Mouse (Mus musculus) midbrain, embryonic 12.5 days (tissue): ENCODE results near the gene Vmn2r31. TPM values are rescaled to one million over a fixed set of nuclear protein-coding genes. Genes with fewer than 3 reads are reported as not detected.
"Not testable (repeated sequence)": the region's sequence is repeated elsewhere in the genome, so short reads cannot be mapped to it uniquely, and the experiment has no call there.

Experiments used
- ATAC-seq: fragments of 200-750 bp; cut with Nextera tagmentation; 2 replicates; pipeline ENCODE4 v1.8.0; 2017; ENCODE audit warnings: low read depth, moderate TSS enrichment, moderate library complexity; ENCODE audit not compliant: low FRiP score
- H3K27ac ChIP-seq: fragments of 300-500 bp; sonication (generic); replicated peaks from 2 replicates; pipeline ENCODE4 v1.5.1; 2016; ENCODE audit warnings: mild to moderate bottlenecking
- H3K27me3 ChIP-seq: fragments of 300-500 bp; sonication (generic); 2 replicates; pipeline ENCODE4 v1.6.1; 2016; ENCODE audit warnings: mild to moderate bottlenecking
- H3K36me3 ChIP-seq: fragments of 300-500 bp; sonication (generic); 2 replicates; pipeline ENCODE4 v1.6.1; 2016
- H3K4me1 ChIP-seq: fragments of 300-500 bp; sonication (generic); 2 replicates; pipeline ENCODE4 v1.6.1; 2016
- H3K4me2 ChIP-seq: fragments of 300-500 bp; sonication (generic); replicated peaks from 2 replicates; pipeline ENCODE4 v1.6.1; 2016; ENCODE audit warnings: mild to moderate bottlenecking, moderate library complexity
- H3K4me3 ChIP-seq: fragments of 300-500 bp; sonication (generic); 2 replicates; pipeline ENCODE4 v1.5.1; 2016; ENCODE audit warnings: mild to moderate bottlenecking
- H3K9ac ChIP-seq: fragments of 300-500 bp; sonication (generic); replicated peaks from 2 replicates; pipeline ENCODE4 v1.6.1; 2016; ENCODE audit warnings: mild to moderate bottlenecking, moderate library complexity
- H3K9me3 ChIP-seq: fragments of 300-500 bp; sonication (generic); 2 replicates; pipeline ENCODE4 v1.6.1; 2016; ENCODE audit warnings: mild to moderate bottlenecking
- WGBS: fragments of 180-500 bp; shearing (Covaris S2); methylation state at CpG from one replicate; pipeline ENCODE4 v1.1.7; 2016; 5-methylcytosine and 5-hydroxymethylcytosine counted together
- polyA plus RNA-seq: library from polyadenylated mRNA; unstranded; fragments of >200 nt; fragmentation: Nextera tagmentation; extraction: Ambion mirVana; gene quantifications from 2 replicates; pipeline ENCODE4 v1.2.1, GENCODE M21; 2016

Vmn2r31 gene
- not detected in 2 replicates for polyA plus RNA-seq

- not testable (repeated sequence) for H3K27me3 ChIP-seq, H3K4me1 ChIP-seq, H3K4me2 ChIP-seq, H3K9ac ChIP-seq, H3K4me3 ChIP-seq, H3K36me3 ChIP-seq, H3K9me3 ChIP-seq, ATAC-seq, H3K27ac ChIP-seq
Measured at GRCm38 (mm10) chr7:7399603-7400002, at the start of gene Vmn2r31. Vmn2r31 (minus strand) TSS chr7:7399703.

DNA sequence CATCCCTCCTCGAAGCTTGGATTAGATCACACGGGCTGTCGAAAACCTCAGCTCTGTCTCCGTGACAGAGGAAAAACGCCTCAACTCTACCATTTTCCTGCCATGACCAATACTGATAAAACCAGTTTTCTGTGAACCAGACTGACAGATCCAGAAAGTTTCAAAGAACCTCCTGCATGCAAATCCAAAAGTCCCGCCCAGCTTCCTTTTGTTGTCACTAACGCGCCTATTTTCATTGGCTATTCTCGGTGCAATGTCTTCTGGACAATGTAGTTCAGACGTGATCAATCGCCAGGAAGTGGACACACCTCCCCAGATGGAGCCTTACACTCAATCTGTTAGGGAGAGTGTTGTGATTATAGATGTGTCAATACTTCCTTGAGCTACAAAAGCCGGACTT lies 25.1 kb downstream of the Vmn2r31 start, which contains the start of gene Gm45783:
Gene Gm45783 (minus strand): TSS at position 143 of the 400 bp plus-strand sequence.
- H3K4me3 ChIP-seq, H3K27ac ChIP-seq, H3K4me1 ChIP-seq, H3K4me2 ChIP-seq, H3K36me3 ChIP-seq, H3K9me3 ChIP-seq, H3K9ac ChIP-seq, ATAC-seq, H3K27me3 ChIP-seq: not testable (repeated sequence)
- WGBS = 46% methylated on average over 12 of the region's 12 CpGs

DNA sequence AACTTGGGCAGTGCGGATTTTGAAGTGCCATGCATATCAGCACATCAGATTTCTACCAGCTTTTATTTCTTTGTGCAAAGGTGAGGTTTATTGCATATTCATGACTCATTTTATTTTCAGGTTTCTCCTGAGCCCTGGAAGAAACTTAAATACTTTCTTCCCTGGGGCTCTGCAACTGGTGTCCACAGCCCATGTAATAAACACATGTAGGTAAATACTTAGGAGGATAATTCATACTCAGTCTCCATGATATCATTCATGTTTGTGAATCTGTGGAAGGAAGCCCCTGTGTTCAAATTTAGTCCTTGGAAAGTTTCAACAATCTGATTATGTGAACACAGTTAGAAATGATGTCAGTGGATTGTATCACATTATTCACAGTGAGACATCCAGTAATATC lies 62.0 kb downstream of the Vmn2r31 start, which contains the start of gene Vmn2r30:
Gene Vmn2r30 (minus strand): TSS at position 101 of the 400 bp plus-strand sequence.
- H3K9me3 ChIP-seq, ATAC-seq, H3K36me3 ChIP-seq, H3K9ac ChIP-seq, H3K4me1 ChIP-seq, H3K27ac ChIP-seq, H3K27me3 ChIP-seq, H3K4me2 ChIP-seq, H3K4me3 ChIP-seq: not testable (repeated sequence)
- no CpG with 5 or more reads among the region's 1 CpGs for WGBS

Other genes with a start within 250 kb of the Vmn2r31 start
- 3.3 and 3.9 TPM in 2 replicates for gene Zfp418, start 228.4 kb downstream of the Vmn2r31 start, polyA plus RNA-seq
- 9.4 and 9.7 TPM in 2 replicates for gene Zfp772, start 189.7 kb downstream of the Vmn2r31 start, polyA plus RNA-seq
- gene Vmn2r29, start 152.4 kb downstream of the Vmn2r31 start, polyA plus RNA-seq = 0.37 and 0.65 TPM in 2 replicates
- 3.3 and 3.8 TPM in 2 replicates for gene Gm45844, start 121.4 kb downstream of the Vmn2r31 start, polyA plus RNA-seq
- gene Clcn4, start 98.9 kb downstream of the Vmn2r31 start, polyA plus RNA-seq = 90.2 and 90.9 TPM in 2 replicates
- not detected in 2 replicates for gene Vmn2r30, start 62.1 kb downstream of the Vmn2r31 start, polyA plus RNA-seq
- not detected in 2 replicates for gene Gm45783, start 25.1 kb downstream of the Vmn2r31 start, polyA plus RNA-seq
- not detected in 2 replicates for gene Vmn2r32, start 80.3 kb upstream of the Vmn2r31 start, polyA plus RNA-seq
- gene Vmn2r33, start 167.1 kb upstream of the Vmn2r31 start, polyA plus RNA-seq = not detected in 2 replicates